Mouse (Mus musculus) liver, embryonic 14.5 days (tissue): ENCODE measurements around the gene 4930524B15Rik. TPM values are rescaled to one million over a fixed set of nuclear protein-coding genes. Genes with fewer than 3 reads are reported as not detected.
A peak's percentile ranks its signal among the peaks of the same experiment; 100 is the strongest.

Experiments used
- ATAC-seq: fragments of 200-750 bp; cut with Nextera tagmentation; 2 replicates; pipeline ENCODE4 v1.8.0; 2017; ENCODE audit warnings: moderate number of reproducible peaks, mild to moderate bottlenecking, moderate library complexity; ENCODE audit not compliant: insufficient read depth
- DNase-seq, 3 experiments: peaks; one replicate each; pipeline ENCODE4 v3.0.0-alpha.2; 2012 to 2013; ENCODE audit warnings: low read depth in 3 of 3, low spot score in 3 of 3
- H3K27ac ChIP-seq: fragments of 300-500 bp; sonication (generic); 2 replicates; pipeline ENCODE4 v1.5.1; 2014; ENCODE audit warnings: moderate library complexity, mild to moderate bottlenecking, control low read depth, inconsistent platforms
- H3K27me3 ChIP-seq: fragments of 300-500 bp; sonication (generic); 2 replicates; pipeline ENCODE4 v1.6.1; 2014; ENCODE audit warnings: mild to moderate bottlenecking, low read length, moderate library complexity; ENCODE audit not compliant: control insufficient read depth, insufficient read depth
- H3K36me3 ChIP-seq: fragments of 300-500 bp; sonication (generic); replicated peaks from 2 replicates; pipeline ENCODE4 v1.6.1; 2014; ENCODE audit warnings: low read depth; ENCODE audit not compliant: control insufficient read depth, insufficient read depth
- H3K4me1 ChIP-seq, 2 experiments: fragments of 200-500 bp in 1 of 2; fragments of 300-500 bp in 1 of 2; sonication (generic) in 1 of 2; replicated peaks; 2 replicates each; pipeline ENCODE4 v1.6.1; 2012 to 2014; ENCODE audit warnings: antibody characterized with exemption in 1 of 2, inconsistent platforms in 1 of 2, low read length in 1 of 2; ENCODE audit not compliant: control insufficient read depth in 2 of 2, insufficient read depth in 2 of 2
- H3K4me2 ChIP-seq: fragments of 300-500 bp; sonication (generic); 2 replicates; pipeline ENCODE4 v1.6.1; 2014; ENCODE audit warnings: low read depth, mild to moderate bottlenecking, control low read depth, moderate library complexity
- H3K4me3 ChIP-seq, 2 experiments: fragments of 200-500 bp in 1 of 2; fragments of 300-500 bp in 1 of 2; sonication (generic) in 1 of 2; 2 replicates each; pipeline ENCODE4 v1.5.1; 2012 to 2014; ENCODE audit warnings: low read depth in 2 of 2, low read length in 2 of 2, mild to moderate bottlenecking in 2 of 2, control low read depth in 1 of 2, inconsistent platforms in 1 of 2, moderate library complexity in 1 of 2; ENCODE audit not compliant: insufficient read depth in 1 of 2
- H3K9ac ChIP-seq: fragments of 300-500 bp; sonication (generic); replicated peaks from 2 replicates; pipeline ENCODE4 v1.6.1; 2014; ENCODE audit warnings: mild to moderate bottlenecking, control low read depth, moderate library complexity
- H3K9me3 ChIP-seq: fragments of 300-500 bp; sonication (generic); 2 replicates; pipeline ENCODE4 v1.6.1; 2016; ENCODE audit warnings: low read length, mixed read lengths; ENCODE audit not compliant: control insufficient read depth
- CTCF ChIP-seq: IDR thresholded peaks from 2 replicates; pipeline ENCODE4 v1.5.1; 2016; ENCODE audit warnings: antibody characterized with exemption, low read depth, control low read depth
- EP300 ChIP-seq: IDR thresholded peaks from 2 replicates; pipeline ENCODE4 v1.6.1; 2016; ENCODE audit warnings: antibody characterized with exemption, low read depth
- WGBS: fragments of 180-500 bp; shearing (Covaris S2); extraction: QIAGEN DNeasy Blood & Tissue Kit; methylation state at CpG from one replicate; pipeline ENCODE4 v1.1.7; 2014; ENCODE audit not compliant: insufficient replicate concordance; 5-methylcytosine and 5-hydroxymethylcytosine counted together
- polyA plus RNA-seq, 2 experiments: library from polyadenylated mRNA; depleted of rRNA in 1 of 2; stranded (reverse) in 1 of 2; unstranded in 1 of 2; fragments of >200 nt; fragmentation: Nextera tagmentation in 1 of 2; extraction: Ambion mirVana in 1 of 2; gene quantifications; 2 replicates each; pipeline versions ENCODE4 v1.2.1 to v1.2.3; 2012 to 2014

The 4930524B15Rik gene
- polyA plus RNA-seq (2012; rRNA removed) = 0.02 TPM in 1 of 2 replicates, not detected in the other
- polyA plus RNA-seq (2014; fragmentation: Nextera tagmentation; extraction: Ambion mirVana) = not detected in 2 replicates

DNA sequence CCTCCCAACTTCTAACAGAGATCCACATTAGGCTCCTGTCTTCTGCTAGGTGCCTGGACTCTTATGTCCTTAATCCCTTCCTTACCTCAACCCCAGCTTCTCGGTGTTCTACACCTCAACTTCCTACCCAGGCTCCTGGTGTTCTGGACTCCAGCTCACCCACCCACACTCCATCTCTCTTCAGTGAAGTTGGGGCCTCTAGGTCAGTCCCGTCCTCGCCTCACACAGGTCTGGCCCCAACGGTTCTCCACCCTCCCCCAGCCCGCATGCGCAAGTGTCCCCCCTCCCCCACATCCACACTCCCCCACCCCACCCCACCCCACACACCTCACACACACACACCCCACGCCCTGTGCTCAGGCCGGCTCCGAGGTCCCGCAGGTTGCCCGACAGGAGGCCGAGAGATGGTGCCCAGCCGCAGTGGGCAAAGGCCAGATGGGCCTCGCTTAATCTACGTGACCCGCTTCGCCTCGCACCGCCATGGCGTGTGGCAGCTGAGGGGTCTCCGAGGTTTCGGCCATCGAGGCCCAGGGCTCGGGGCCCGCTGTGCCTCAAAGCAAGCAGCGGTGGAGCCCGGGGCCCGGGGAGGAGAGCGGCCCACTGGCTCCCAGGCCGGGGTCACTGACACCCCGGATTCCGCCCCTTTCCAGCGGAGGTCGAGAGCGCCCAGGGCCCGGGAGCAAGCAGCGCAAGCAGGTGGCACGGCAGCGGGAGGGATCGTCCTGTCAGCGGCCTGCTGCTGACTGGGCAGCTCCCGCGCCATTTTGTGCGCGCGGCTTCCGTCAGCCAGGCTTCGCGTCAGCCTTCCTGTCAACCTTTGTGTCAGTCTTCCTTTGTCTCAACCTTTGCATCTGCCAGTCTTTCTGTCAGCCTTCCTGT lies at the start of gene 4930524B15Rik:
4930524B15Rik (plus strand) TSS at position 337 of the 879 bp plus-strand sequence.
- 50% methylated on average over 48 of the region's 49 CpGs for whole genome bisulfite sequencing
- no peak for DNase-seq
- Histone ChIP-seq H3K9ac (no peak within 1 kb of the TSS), H3K27me3 (no peaks in the 10 kb centered on the region), H3K27ac (no peak within 1 kb of the TSS), H3K4me3 (no peak within 1 kb of the TSS), H3K4me2 (peak within 1 kb of the TSS; percentile 19; the same call in 1 of the 2 replicates), H3K36me3 (no peaks in the 10 kb centered on the region), H3K9me3 (no peaks in the 10 kb centered on the region), H3K4me1 (no peaks in the 10 kb centered on the region)
- TF ChIP-seq EP300 (no peak), CTCF (no peak)
- ATAC-seq = no peak

DNA sequence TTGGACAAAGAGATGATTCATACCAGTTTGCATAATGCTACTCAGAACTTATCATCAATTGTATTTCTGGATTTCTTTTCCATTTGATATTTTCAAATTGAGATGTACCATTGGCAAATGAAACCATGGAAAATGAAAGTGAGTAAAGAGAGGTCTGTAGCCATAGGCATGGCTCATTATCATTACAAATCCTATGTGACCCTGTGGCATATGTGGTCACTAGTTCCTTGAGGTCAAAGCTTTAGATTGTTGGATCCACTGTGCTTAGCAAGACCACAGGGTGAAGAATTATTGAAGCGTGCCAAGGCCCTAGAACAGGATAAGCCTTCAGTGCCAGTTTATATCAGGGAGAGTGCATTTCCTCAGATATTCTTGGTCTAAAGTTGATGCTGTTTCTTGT lies 47.6 kb upstream of the 4930524B15Rik start:
- no peaks in the 10 kb centered on the region for H3K27me3 ChIP-seq
- H3K4me2 ChIP-seq = no peak overlapping the region
- TF ChIP-seq CTCF (no peak), EP300 (no peak)
- ATAC-seq = no peak
- H3K9ac ChIP-seq = no peak overlapping the region
- no peak for DNase-seq
- 88% methylated on average over 1 of the region's 1 CpGs for WGBS
- H3K4me3 ChIP-seq = no peak overlapping the region
- H3K36me3 ChIP-seq = peaks cover 44% of the 10 kb centered on the region
- no peaks in the 10 kb centered on the region for H3K9me3 ChIP-seq
- H3K27ac ChIP-seq = no peak overlapping the region
- H3K4me1 ChIP-seq = peaks cover 0 to 3% of the 10 kb centered on the region in 2 experiments; a peak in 2 of 4 replicates

DNA sequence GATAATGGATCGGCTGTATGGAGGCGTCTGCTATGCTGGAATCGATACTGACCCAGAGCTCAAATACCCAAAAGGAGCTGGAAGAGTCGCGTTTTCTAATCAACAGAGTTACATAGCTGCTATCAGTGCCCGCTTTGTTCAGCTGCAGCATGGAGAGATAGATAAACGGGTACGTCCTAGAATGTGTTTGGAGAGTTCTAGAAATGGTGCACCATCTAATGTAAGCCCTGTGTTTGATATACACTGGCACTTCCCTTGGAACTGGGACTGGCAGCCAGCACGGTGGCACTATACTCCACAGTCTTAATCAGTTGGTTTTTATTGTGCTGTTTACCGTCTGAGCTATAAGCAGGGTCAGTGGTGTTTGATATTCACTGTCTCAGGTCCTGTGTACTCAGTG lies 35.3 kb upstream of the 4930524B15Rik start:
- Histone ChIP-seq H3K4me2 (no peak overlapping the region), H3K4me1 (0 out of 4 replicates have a peak, but pooled peaks cover 0 to 2% of the 10 kb centered on the region in 2 experiments), H3K4me3 (no peak overlapping the region), H3K27me3 (no peaks in the 10 kb centered on the region), H3K9ac (no peak overlapping the region), H3K36me3 (peaks cover 89% of the 10 kb centered on the region), H3K9me3 (no peaks in the 10 kb centered on the region), H3K27ac (no peak overlapping the region)
- ATAC-seq = peak; percentile 53; the same call in 1 of the 2 replicates
- TF ChIP-seq CTCF (no peak), EP300 (0 out of 2 replicates have a peak, but pooled peaks have one; percentile 23)
- WGBS = 55% methylated on average over 10 of the region's 10 CpGs
- DNase-seq = no peak

DNA sequence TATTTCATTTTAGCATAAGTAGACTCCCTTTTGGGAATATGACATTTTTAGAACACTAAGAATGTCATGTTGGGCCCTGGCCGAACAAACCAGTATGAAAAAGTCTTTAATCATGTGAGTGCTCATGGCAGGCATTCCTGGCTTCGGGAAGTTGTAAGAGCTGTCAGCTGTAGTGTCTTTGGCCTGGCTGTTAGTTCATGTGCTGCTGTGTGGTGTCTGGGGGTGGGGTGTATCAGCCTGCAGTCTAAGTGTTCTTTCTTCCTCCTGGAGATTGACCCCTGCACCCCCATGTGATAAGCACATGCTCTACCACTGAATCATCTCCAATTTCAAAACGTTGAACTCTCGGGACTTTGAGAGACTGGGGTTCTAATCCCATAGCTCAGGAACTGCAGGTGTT lies 29.7 kb upstream of the 4930524B15Rik start:
- no peaks in the 10 kb centered on the region for H3K27me3 ChIP-seq
- H3K27ac ChIP-seq = no peak overlapping the region
- 54% methylated on average over 4 of the region's 4 CpGs for WGBS
- H3K36me3 ChIP-seq = peaks cover 52% of the 10 kb centered on the region
- DNase-seq (no peak), ATAC-seq (no peak)
- no peak overlapping the region for H3K9ac ChIP-seq
- no peak overlapping the region for H3K4me3 ChIP-seq
- H3K9me3 ChIP-seq = no peaks in the 10 kb centered on the region
- TF ChIP-seq CTCF (no peak), EP300 (no peak)
- H3K4me1 ChIP-seq = no peaks in the 10 kb centered on the region
- no peak overlapping the region for H3K4me2 ChIP-seq

DNA sequence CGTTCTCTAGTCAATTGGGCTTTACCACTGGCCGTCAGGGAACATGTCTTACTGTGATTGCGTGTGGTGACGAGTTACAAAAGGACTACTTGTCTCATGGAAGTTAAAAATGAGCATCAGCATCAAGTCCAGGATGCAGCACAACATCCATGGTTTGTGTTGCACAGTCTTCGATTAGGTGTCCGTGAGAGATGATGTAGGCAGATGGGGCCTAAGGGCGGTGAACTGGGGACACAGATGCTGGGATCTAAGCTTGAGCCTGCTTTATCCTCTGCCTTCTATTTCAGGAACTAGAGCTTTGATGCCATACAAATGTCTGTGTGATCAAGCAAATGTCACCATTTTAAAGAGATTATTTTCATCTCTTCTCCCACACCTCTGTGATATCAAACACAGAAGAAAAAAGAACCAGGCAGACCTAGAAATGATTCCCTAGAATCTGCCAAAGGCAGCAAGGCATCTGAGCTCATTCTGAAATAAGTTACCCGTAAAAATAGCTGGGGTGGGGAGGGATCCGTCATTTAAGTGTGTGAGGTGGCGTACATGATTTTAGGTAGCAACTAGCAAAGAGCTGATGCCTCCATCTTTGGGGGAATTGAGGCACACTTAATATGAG lies 28.4 kb upstream of the 4930524B15Rik start:
- WGBS = 90% methylated on average over 10 of the region's 10 CpGs
- no peaks in the 10 kb centered on the region for H3K9me3 ChIP-seq

More for the DNA sequence above, 28.4 kb upstream of the 4930524B15Rik start:
- DNase-seq (no peak), ATAC-seq (no peak)
- Histone ChIP-seq H3K9ac (no peak overlapping the region), H3K4me2 (no peak overlapping the region), H3K4me1 (no peaks in the 10 kb centered on the region), H3K4me3 (no peak overlapping the region), H3K36me3 (peaks cover 38% of the 10 kb centered on the region), H3K27me3 (no peaks in the 10 kb centered on the region), H3K27ac (no peak overlapping the region)
- TF ChIP-seq CTCF (no peak), EP300 (no peak)
